Mouse (Mus musculus) stomach, postnatal 0 days (tissue): ENCODE measurements around the gene R3hdm2.

Experiments used
- CTCF ChIP-seq: IDR thresholded peaks from 2 replicates; pipeline ENCODE4 v1.5.1; 2016; ENCODE audit warnings: antibody characterized with exemption, low read depth, mild to moderate bottlenecking, moderate library complexity
- EP300 ChIP-seq: optimal IDR thresholded peaks from 2 replicates; pipeline ENCODE3; 2016; ENCODE audit warnings: antibody characterized with exemption

DNA sequence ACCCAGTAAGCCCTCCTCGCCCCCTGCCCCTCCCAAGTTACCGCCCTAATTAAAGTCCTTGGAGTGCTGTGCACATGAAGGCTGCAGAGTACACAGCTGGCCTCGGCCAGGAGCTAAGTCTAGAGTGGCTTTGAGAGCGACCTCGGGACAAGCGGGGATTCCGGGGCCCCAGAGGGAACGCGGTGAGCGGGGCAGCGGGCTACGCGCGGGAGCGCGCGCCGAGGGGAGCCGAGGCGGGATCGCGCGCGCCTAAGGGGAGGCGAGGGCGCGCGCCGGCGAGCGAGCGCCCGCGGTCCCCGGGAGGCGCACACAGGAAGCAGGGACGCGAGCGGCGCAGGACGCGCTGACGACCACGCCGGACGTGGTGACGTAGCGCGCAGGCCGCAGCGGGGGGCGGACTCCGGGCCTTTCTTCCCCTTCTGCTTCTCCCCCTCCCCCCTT, at the start of gene R3hdm2:
- TF ChIP-seq CTCF = no peak
- no peak for TF ChIP-seq EP300
